Mouse (Mus musculus): ENCODE results near the gene Ripply3.

Gene Ripply3

DNA sequence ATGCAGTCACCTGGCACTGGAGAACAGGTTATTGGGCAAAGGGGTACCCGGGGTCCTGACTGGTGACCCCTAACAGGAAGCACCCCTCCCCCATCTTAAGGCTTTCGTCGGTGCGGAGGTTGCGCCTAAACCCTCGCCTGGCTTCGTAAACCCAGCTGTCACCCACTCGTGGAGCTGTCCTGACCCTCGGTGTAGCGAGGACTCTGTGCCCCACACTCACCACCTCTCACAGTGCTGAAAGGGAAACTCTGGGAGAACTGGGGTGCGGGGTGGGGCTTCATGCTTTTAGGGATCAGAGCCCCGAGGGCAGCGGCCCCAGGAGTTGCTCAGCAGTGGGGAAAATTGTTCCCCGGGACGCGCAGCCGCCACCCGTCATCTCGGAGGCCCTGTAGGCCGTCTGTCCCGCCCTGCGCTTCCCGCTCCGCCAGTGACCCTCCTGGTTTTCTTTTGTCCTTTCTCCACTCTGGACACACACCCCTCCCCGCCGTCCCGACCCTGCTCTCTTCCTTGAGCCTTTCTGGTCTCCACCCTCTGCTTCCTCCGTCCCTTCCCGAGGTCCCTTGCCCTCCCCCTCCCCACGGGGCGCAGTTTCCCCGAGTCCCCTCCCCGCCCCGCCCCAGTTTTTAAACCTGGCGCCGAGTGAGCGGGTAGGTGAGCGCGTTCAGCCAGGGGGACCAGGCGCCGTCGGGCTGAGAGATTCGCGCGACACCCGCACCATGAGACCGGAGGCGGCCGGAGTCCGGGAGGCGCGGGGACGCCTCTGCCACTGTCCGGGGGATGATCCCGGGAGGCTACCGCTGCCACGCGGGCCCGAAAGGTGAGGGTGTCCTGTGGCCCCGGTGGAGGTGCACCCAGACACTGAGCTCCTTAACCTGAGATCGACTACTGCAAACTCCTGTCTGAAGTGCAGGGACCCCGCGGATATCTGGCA is at the start of gene Ripply3:
Ripply3 (plus strand) TSS at position 640 of the 931 bp plus-strand sequence.
- DNase-seq (ENCODE audit: low read depth, low spot score), result peak; percentile 20

DNA sequence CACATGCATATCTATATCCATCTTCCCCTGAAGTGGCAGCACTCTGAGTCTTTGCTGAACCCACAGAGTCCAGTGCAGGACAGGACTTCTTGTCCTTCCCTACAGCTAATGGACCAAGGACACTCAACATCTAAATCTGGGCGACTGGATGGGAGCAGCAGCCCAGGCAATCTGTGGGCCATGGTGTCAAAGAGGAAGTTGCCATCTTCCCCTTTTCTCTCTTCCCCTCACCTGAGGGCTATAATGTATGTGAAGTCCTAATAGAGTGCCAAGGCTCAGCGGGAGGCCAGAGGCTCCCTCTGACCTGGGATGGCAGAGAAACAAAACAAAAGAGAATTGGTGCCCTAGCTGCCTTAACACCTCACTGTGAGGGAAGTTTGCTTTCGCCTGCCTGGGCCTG is 44.2 kb upstream of the Ripply3 start:
- DNase-seq (ENCODE audit: low read depth, low spot score), result no peak

DNA sequence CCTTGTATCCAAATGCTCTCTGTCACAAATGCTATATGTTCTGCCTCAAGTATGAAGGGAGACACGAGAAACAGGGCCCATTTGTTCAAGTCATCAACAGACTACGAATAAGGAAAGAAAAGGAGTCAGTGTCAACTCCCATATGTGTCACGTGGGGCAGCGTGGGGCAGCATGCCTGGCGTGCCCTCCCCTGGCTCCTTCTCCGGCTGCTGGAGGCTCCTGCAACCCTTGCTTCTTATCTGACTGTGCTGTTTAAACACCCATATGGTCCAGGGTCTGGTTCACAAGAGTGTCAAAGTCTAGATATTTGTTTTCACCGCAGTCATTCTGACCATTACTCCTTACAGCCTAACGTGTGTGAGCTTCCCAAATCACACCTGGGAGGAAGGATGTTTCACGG is 40.4 kb upstream of the Ripply3 start:
- DNase-seq (ENCODE audit: low read depth, low spot score), result no peak

DNA sequence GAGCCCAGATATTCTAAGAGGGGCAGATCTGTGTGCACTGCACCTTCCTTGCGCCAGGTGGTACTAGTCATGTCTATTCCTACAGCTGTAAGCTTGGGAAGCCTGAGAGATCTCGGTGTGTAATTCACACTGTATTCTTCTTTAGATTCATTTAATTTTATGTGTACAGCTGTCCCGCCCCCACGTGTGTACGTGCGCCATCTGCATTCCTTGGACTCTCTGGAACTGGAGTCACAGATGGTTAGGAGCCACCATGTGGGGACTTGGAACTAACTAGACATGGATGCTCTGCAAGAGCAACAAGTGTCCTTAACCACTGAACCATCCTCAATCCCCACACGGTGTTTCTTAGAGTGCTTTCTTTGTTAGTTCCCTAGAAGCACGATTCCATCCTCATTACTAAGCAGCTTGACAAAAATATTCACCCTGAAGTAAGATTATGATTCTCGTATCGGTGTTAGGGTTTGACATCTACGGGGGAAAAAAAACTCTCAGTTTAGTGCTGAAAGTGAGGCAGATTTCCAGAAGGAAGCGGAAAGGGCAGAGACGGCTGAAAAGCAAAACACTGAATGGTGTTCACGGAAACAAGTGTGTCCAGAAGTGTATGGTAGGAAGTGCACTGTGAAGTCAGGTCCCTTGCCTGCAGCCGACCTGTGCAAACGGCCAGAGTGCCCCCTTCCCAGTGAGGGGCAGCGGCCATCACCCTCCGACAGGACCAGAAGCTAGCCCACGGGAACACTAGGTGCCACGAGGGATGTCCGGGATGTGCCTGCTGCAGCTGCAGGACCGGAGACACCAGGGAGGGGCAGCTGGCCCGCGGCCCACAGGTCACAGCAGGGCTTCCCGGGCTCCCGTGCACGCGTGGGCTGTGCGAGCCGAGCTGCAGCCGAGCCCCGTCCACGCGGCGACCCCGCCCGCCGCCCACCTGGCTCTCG is 38.8 kb upstream of the Ripply3 start:
- no peak for DNase-seq (ENCODE audit: low read depth, low spot score)

DNA sequence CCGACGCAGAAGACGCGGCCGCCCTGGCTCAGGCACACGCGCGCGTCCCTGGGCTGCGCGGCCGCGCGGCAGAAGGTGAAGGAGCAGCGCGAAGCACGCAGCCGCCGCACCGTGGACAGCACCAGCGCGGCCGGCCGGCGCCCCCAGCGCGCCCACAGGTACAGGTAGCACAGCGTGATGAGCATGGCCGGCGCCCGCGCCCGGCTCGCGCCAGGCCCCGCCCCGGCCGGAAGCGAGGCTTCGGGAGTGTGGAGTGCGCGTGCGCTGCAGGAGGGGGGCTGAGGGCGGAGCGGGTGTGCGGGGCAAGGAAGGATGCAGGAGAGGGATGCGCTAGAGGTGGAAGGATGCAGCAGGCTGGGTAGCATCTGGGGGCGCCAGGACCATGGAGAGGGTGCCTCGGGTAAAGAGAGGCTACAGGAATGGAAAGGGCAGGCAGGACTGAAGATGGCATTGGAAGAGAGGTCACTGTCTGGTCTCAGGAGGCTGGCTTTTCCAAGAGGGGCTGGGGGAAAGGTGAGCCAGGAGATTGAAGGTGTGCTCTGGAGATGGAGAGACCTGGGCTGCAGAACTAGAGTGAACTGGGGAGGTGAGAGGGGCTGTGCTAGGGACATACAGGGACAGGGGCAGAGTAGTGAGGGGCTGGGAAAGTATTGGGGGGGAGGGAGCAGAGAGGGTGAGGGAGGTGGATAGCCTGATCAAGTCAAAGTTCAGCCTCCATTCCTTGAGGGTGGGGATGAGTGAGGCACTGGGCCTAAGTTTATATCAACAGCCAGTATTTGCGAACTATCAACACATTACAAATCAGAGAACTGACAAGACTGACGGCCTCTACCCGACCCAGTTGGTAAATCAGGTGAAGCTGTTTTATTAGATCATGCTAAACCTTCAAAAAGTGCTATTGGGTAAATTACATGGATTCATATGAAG is 37.9 kb upstream of the Ripply3 start:
- DNase-seq (ENCODE audit: low read depth, low spot score), result peak; percentile 79

DNA sequence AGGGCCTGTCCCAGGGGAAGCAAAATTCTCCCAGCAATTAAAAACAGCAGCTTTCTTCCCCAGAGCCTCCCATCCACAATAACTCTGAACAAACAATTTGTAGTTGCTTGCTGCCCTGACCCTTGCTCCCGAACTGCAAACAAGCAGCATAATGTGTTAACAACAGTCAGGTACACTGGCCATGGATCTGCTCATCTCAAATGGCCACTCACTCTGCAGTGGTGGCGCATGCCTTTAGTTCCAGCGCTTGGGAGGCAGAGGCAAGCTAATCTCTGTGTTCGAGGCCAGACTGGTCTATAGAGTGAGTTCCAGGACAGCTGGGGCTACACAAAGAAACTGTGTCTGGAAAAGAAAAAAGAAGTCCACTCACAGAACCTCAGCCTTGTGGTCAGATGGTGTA is 37.1 kb upstream of the Ripply3 start:
- no peak for DNase-seq (ENCODE audit: low read depth, low spot score)

DNA sequence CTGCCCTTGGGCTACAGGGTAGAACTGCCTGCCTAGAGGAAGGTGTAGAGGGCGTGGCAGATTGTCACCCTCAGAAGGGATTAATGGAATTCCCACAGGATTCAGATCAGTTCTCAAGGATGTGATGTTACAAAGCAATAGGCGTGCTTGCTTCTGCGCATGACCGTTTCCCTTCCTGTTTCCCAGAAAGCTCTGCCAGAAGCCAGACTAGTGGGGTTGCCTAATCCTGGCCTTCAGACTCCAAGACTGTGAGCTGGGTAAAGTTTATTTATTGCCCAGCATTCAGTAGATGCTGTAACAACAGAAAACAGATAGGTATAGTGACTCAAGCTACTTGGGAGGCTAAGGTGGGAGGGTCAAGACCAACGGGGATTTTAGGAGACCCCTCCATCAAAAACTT is 30.1 kb upstream of the Ripply3 start:
- no peak for DNase-seq (ENCODE audit: low read depth, low spot score)

DNA sequence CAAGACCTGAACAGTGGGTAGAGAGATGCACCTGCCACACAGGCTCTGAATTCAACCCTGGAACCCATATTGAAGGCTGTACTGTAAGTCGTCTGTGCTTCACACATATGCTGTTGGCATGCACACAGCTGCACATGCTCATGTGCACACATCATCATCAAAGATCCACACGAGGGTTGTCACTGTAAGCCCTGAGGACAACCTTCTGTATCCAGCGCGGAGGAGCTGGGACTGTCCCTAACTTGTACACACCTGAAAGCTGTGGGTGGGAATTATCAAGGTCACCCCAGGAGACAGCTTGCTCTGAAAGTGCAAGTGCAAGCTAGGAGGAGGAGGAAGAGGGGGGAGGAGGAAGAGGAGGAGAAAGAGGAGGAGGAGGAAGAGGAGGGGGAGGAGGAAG is 29.0 kb upstream of the Ripply3 start:
- DNase-seq (ENCODE audit: low read depth, low spot score), result no peak

DNA sequence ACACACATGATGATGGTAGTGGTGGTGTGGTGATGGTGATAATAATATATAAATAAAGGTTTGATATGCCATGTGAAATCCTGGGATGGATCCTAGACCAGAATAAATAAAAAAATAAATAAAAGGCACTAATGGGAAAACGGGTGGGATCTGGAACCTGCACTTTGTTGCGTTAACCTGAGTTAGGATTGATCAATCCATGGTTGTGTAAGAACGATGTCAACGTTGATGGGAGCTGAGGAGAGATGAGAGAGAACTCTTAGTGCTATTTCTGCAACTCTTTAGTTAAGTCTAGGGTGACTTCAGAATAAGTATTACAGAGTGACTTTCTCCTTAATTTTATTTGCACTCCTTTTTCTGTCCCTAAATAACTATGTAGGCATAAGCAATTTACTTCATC is 27.0 kb upstream of the Ripply3 start:
- DNase-seq (ENCODE audit: low read depth, low spot score), result no peak

DNA sequence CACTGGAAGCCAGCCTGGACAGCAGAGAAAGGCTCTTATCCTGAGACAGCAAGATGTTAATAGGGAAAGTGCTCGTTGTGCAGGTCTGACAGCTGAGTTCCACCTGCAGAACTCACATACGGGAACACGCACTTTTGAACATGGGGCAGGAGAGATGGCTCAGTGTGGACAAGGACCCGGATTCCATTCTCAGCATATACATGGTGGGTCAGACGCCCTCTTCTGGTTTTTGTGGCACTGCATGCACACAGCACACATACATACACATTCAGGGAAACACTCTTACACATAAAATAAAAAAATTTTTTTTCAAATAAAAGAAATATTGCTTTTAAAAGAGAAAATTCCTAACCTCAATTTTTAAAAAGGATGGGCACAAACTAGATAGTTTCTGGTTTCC is 26.5 kb upstream of the Ripply3 start:
- no peak for DNase-seq (ENCODE audit: low read depth, low spot score)

DNA sequence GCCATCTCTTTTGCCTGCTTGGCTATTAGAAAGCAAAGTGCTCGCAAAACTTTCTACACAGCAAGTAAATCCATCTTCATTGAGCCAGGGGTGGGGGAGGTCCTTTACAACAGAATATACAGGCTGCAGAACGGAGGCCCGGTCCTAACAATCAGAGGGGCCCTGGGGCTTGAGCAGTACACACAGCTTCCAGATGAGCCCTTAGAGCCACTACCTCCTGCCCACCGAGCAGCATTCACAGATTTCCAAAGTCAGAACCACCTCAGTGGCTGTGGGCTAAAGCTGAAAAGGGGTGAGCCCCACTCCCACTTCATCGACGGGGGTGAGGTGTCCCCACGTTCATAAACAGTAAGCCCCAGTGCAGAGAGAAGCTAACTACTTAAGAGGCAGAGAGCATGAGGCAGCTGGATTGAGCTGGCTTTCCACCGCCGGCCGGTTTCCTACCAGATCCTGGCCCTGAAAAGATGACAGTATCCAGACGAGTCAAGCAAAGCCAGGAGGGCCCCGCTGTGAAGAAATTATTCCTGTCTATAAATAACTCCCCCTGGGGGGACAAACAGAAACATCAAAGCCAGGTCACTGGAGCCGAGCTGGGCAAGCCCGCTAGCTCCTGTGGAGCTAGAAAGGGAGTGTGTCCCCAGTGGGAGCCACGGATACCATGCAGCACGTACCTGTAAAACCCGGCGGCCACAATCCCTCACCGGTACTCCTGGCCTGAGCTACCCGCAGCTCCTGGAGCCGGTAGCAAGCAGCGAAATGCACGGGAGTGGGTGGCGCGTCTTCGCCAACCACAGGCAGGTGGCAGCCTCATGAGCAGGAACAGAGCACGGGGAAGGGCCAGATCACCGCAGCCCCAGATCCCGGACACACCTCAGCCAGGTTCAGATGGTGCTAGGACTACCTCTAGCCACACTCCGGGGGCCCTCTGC is 25.7 kb upstream of the Ripply3 start:
- DNase-seq (ENCODE audit: low read depth, low spot score), result no peak

DNA sequence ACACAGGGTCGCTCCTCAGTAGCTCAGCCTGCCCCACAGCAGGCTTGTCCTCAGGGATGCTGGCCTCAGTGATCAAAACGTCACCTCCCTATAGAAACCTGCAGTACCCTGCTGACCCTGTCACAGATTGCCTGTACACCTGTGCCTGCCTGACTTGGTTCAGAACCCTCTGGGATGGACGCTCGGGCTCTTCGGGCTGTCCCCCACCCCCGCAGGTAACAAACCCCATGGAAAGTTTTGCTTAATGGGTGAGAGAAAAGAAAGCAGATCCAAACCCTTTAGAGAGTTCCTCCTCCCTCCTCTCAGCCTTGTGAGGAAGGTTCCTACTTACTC is 25.1 kb upstream of the Ripply3 start:
- DNase-seq (ENCODE audit: low read depth, low spot score), result no peak

DNA sequence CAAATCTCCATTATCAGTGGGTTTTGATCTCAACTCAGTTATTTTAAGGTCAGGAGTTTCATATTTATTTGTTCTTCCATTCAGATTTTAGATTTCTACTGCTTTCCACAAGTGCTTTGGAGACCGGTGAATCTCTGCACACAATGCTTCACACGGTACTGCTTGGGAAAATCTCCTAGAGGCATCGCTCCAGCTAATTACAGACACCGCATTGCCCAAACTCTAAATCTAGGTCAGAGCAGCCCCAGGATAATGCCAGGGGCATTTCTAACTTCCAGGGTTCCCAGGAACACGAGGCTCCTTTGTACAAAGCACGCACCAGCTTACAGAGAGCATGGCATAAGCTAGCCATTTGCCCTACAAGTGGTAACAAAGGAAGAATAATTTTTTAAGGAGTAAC is 20.7 kb upstream of the Ripply3 start:
- no peak for DNase-seq (ENCODE audit: low read depth, low spot score)

DNA sequence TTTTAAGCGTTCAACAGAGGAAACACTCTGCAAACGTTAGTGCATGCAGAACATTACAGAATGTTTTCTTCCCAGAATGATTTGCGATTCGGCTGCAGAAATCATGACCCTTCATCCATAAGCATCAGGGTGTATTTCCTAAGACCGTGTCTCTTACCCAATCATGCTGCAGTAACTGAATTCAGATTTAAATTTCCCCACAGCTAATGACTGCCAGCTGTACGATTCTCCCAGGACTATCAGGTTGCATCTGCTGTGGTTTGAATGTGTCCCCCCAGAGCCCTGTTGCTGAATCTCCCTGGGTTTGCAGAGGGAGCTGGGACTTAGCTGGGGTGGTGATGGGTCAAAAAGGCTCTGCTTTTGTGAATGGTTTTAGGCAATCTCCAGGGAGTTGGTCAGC is 20.3 kb upstream of the Ripply3 start:
- DNase-seq (ENCODE audit: low read depth, low spot score), result no peak

DNA sequence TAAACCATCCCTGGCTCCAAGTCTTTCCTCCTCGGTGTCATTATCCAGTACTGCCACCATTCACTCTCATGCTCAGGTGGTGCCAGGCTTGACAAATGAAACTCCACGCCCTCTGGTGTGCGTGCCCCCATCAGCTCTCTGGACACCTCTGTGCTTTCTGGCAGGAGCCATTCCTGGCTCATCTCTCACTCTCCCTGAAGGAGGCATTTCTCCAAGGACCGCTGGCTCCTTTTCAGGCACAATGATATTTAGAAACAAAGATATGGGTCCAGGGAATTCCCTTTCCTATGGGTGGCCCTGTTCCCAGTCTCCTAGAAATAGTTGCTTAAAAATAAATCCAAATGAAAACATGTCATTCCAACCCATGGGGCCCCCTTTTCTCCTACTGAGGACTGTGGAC is 19.2 kb upstream of the Ripply3 start:
- DNase-seq (ENCODE audit: low read depth, low spot score), result no peak

DNA sequence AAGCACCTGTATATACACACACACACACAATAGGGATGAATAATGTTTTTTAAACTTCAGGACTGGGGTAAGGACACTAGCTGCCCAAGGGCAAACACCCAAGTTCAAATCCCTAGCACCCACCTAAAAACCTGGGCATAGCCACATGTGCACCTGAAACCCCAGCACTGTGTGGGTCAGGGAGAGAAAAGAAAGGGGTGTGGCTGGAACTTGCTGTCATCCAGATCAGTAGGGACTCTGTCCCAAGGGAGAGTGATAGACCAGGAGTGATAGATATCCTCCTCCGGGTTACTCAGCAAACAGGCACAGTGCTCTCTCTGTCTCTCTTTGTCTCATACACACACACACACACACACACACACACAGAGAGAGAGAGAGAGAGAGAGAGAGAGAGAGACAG is 16.8 kb upstream of the Ripply3 start:
- DNase-seq (ENCODE audit: low read depth, low spot score), result no peak

DNA sequence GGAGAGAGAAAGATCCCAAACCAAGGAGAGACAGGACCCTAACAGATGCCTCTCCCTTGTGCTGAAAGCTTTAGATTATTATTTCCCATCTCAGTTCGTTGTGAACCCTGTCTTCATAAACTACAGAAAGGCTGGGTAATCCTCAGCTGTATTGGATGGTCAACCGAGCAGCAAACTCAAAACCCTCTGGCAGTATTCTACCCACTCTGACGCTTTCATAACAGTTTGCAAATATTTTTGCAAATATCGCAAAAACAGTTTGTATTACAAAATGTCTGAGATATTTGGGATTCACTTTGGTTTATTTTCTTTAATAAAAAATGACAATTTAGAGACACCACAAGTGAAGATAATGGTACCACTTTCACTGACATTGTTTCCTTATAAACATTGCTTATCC is 16.3 kb upstream of the Ripply3 start:
- DNase-seq (ENCODE audit: low read depth, low spot score), result no peak

DNA sequence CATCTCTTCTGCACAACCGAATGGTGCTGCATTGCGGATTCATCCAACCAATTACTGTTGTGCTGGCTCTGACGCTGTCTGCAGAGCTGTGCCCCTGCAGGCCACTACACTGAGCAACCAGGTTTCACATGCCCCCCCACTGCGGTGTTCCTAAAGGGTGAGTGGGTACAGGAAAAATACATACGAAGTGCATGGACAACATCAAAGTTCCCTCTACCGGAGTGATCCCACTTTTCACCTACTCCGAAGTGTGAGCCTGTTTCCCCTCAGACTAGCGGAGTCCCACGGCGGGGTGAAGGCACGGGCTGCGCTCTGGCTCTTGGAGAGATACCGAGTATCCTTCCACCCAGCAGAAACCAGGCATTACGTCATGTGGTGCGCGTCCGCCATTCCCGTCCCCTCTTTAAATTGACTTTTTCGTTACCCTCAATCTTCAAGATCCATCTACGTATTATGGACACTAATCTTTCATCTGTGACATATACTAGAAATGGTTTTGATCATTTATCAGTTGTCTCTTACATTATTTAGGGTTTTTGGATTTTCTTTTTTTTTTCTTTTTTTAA is 15.5 kb upstream of the Ripply3 start:
- no peak for DNase-seq (ENCODE audit: low read depth, low spot score)

DNA sequence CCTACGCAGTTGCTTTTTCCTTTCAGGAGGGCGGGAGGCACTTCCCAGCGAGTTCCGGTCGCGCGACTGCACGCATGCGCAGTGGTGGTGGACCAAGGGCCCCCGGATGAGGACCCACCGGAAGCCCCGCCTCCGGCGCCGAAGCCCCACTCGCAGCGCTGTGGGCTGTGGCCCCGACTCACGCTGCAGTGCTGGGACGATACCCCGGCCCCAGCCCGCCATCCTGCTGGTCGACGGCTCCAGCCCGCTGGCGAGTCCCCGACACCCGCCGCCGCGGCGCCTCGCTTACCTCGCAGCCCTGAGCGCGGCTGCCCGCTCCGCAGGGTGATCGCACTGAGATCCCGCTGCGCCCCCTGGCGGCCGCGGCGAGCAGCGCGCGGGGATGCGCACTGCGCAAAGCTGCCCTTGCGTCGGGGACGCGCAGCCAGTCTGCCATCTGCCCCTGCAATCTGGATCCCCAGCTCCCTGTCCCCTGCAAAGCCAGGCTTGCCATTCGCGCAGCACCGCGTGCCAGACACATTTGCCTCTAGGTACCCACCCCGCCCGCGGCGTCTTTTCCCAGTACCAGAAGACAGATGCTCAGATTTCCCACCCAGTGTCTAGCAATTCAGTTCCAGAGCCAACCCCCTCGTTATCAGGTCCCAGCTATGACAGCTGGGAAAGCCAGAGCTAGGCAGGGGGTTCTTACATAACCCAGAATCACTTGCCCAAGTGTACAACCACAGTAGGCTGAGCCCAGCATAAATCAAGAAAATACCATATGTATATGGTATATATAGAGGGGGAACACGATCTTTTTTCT is 14.8 kb upstream of the Ripply3 start, which contains the start of gene Hlcs:
Hlcs (minus strand) TSS at position 343 of the 802 bp plus-strand sequence.
- peak; percentile 84 for DNase-seq (ENCODE audit: low read depth, low spot score)

Measured in WW6 (cell line).